Mouse (Mus musculus) myocyte (in vitro differentiated cells): ENCODE results near the gene Ttc17.

Experiments
- CEBPB ChIP-seq: IDR thresholded peaks from 2 replicates; pipeline ENCODE4 v1.6.1; 2011; ENCODE audit warnings: mild to moderate bottlenecking, moderate library complexity; ENCODE audit not compliant: poor library complexity, insufficient read depth, severe bottlenecking
- E2F4 ChIP-seq: IDR thresholded peaks from one replicate; pipeline ENCODE4 v1.6.1; 2011; ENCODE audit warnings: mild to moderate bottlenecking, control low read depth, moderate library complexity; ENCODE audit not compliant: insufficient read depth
- MAX ChIP-seq: IDR thresholded peaks from one replicate; pipeline ENCODE4 v1.6.1; 2011; ENCODE audit warnings: low read depth, mild to moderate bottlenecking, control low read depth
- MYOG ChIP-seq, 3 experiments: IDR thresholded peaks; one replicate each; pipeline ENCODE4 v1.6.1; 2011; ENCODE audit warnings: control low read depth in 2 of 3, low read depth in 2 of 3, mild to moderate bottlenecking in 2 of 3; ENCODE audit not compliant: insufficient read length in 2 of 3, control insufficient read depth in 1 of 3, insufficient read depth in 1 of 3
- POLR2A ChIP-seq: IDR thresholded peaks from one replicate; pipeline ENCODE4 v1.6.1; 2011; ENCODE audit warnings: low read depth, mild to moderate bottlenecking, control low read depth, moderate library complexity; ENCODE audit not compliant: insufficient read length
- POLR2AphosphoS2 ChIP-seq: IDR thresholded peaks from one replicate; pipeline ENCODE4 v1.6.1; 2011; ENCODE audit warnings: low read depth, control low read depth; ENCODE audit not compliant: insufficient read length
- SRF ChIP-seq: IDR thresholded peaks from one replicate; pipeline ENCODE4 v1.6.1; 2011; ENCODE audit warnings: low read depth; ENCODE audit not compliant: control insufficient read depth, insufficient read length
- TCF12 ChIP-seq: IDR thresholded peaks from one replicate; pipeline ENCODE4 v1.6.1; 2011; ENCODE audit warnings: mild to moderate bottlenecking, control low read depth; ENCODE audit not compliant: poor library complexity, insufficient read depth, severe bottlenecking
- TCF3 ChIP-seq: IDR thresholded peaks from one replicate; pipeline ENCODE4 v1.6.1; 2011; ENCODE audit warnings: low read depth, control low read depth; ENCODE audit not compliant: insufficient read length
- USF1 ChIP-seq: IDR thresholded peaks from one replicate; pipeline ENCODE4 v1.6.1; 2011; ENCODE audit warnings: low read depth, mild to moderate bottlenecking, control low read depth, moderate library complexity

- no peak for TF ChIP-seq USF1
- TF ChIP-seq POLR2A = no peak
- TF ChIP-seq E2F4 = no peak
- TF ChIP-seq TCF12 = no peak
- TF ChIP-seq MAX = no peak
- TF ChIP-seq TCF3 = no peak
- TF ChIP-seq POLR2AphosphoS2 = no peak
- no peak for TF ChIP-seq CEBPB
- no peak for TF ChIP-seq MYOG (IDR thresholded peaks at IDR 0.05; ENCODE audit: control insufficient read depth in 1 of 3, insufficient read depth in 1 of 3, insufficient read length in 2 of 3, low read depth in 2 of 3)
- TF ChIP-seq SRF = no peak
Measured at GRCm38 (mm10) chr2:94402096-94402495, 4.4 kb downstream of the Ttc17 start.
